Mouse (Mus musculus) cerebellum, postnatal 10 days (tissue): Measurements from ENCODE around the gene Mrpl58.

ENCODE experiments used
- DNase-seq, 2 experiments: peaks; one replicate each; pipeline ENCODE4 v3.0.0; 2021; ENCODE audit warnings: mixed read lengths in 2 of 2

Mrpl58 gene

DNA sequence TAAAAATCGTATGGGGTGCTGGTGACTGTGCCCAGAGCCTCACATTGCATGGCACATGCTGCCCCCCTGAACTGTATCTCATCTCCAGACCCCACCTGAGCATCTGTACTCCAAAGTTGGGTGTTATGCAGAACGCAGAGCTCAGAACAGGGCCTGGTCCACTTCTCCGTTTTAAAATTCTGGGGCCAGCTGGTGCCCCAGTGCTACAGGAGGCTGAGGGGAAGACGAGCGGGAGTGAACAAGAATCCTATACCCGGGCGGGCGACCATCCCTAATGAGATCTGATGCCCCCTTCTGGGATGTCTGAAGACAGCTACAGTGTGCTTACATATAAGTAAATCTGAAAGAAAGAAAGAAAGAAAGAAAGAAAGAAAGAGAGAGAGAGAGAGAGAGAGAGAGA, 57.4 kb downstream of the Mrpl58 start:
- peak; percentile 45 to 47 for DNase-seq

DNA sequence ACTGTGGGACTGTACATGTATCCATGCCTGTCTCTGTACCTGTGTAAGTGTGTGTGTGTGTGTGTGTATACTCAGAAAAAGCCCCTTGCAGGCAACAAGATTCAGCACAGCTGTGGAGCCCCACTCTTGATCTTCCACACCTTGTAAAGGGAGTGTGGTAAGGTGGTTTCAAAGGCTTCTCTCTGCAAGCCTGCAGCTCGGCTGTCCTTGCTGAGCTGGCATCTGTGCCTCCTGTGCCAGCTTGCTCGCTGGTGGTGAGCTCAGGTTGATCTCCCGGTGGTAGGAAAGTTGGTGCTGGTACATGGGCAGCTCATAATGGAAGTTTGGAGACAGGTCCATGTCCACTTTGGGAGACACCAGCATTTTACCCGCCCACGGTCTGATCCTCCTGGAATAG, 58.3 kb downstream of the Mrpl58 start:
- no peak for DNase-seq
